Mouse (Mus musculus): ENCODE measurements around the gene Rnf26.

Gene Rnf26

DNA sequence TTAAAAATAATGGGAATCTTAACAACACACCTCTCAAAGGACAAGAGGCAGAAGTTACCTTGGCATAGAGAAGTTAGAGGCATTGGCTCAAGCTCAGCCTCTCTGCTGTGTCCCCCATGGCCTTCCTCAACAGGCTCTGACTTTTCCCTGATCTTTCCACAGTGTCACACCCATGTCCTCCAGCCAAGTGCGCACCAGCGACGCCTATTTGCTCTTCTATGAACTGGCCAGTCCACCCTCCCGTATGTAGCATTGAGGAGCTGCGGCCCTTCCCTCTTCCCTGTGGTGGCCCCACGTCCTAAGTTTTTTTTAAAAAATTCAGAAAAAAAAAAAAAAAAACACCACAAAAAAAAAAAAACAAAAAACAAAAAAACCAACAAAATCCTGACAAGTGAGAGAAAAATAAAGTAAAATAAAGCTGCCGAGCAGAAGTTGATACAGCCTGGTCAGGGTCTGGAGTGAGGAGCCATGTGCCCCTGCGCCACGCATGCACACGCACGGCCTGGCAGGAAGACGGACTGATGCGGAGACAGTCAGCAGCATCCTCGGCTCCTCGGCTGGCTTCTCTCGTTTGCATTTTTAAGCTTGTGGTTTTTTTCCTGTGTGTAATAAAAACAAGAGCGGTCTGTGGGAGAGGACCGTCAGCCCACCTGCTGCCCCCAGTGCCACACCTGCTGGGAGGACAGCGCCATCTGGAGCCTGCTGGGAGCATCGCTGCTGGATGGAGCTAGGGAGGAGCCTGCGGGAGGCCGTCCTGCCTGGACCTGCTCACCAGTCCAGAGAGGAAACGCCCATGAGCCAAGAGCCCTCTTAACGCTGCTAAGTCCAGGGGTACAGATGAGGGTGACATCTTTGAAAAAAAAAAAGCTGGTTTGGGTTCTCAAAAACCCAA, 19.5 kb downstream of the Rnf26 start:
- peak; percentile 71 to 74 for DNase-seq (ENCODE audit: low spot score in 2 of 2)

DNA sequence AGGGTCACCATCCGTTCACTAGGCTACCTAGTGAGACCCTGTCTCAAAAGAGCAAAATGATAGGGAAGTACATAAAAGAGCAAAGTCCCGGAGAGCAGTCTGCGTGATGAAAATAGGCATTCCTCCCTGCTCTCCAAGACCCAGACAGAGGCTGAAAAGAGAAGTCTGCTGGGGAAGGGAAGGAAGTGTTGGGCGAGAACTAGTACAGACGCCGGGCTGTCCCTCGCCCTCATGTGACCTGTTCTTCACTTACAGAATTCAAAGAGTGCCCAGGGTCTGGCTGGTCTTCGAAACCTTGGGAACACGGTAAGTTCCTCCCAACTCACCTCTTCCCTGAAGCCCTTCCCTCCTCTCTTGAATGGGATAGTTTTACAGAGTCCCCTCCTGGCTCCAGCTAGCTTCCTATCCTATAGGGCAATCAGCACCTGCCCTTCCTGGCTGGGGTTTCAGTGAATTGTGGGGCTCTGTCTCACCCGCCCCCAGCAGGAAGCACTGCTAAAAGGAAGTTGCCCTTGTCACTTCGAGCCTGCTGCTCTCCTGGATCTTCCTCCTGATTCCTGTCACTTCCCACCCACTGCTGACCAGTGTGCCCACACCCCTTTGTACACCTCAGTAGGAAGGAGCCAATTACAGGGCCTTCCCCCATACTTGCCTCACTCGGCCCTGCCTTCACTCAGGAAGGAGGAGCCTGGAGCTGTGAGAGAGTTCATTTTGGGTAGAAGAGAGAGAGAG, 24.3 kb downstream of the Rnf26 start:
- no peak for DNase-seq (ENCODE audit: low spot score in 2 of 2)

DNA sequence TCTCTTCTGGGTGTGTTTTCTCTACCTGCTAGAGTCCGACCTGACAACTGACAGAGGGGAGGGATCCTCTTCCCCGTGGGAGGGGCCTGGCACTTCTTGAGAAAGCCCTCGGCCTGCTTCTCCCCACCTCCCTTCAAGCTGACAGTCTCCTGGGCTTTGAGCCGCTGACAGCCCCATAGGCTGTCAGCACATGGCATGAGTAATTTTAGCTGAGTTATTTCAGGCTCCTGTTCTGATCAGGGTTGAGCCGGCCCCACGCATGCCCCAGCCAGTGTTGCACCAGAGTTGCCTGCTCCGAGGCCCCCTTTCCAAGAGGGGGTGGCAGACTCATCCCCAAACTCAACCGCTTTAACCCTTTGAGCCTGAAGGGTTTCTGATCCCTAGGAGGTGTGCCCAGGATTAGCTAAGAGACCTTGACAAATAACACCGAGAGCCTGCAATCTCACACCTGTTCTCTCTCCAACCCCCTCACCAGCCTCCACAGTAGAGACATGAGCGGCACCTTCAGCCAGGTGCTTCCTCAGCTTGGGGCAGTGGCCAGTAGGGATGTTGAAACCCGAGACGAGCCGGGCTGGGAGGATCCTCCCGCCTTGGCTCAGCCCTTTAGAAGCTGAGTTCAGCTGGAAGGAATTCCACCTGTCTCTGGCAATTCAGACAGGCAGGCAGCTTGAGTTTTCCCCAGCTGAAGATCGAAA, 25.4 kb downstream of the Rnf26 start:
- DNase-seq (ENCODE audit: low spot score in 2 of 2), result no peak

DNA sequence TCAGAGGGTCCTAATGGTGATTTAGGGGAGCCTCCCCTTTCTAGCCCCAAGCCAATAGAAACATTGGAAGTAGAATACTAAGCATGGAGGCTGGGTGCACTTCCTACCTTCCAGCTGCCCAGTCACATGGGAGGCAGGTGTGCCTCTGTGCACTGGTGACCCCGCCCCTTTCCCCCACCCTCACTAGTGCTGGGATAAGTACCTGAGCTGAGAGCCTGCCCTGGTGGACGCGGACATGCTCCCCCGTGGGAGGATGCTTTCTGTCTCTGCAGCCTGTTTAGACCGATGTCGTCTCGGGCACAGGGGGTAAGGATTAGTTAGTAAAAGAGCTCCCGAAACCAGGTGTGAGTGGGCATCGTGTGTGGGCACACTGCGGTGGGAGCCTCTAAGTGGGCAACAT, 26.4 kb downstream of the Rnf26 start:
- no peak for DNase-seq (ENCODE audit: low spot score in 2 of 2)

DNA sequence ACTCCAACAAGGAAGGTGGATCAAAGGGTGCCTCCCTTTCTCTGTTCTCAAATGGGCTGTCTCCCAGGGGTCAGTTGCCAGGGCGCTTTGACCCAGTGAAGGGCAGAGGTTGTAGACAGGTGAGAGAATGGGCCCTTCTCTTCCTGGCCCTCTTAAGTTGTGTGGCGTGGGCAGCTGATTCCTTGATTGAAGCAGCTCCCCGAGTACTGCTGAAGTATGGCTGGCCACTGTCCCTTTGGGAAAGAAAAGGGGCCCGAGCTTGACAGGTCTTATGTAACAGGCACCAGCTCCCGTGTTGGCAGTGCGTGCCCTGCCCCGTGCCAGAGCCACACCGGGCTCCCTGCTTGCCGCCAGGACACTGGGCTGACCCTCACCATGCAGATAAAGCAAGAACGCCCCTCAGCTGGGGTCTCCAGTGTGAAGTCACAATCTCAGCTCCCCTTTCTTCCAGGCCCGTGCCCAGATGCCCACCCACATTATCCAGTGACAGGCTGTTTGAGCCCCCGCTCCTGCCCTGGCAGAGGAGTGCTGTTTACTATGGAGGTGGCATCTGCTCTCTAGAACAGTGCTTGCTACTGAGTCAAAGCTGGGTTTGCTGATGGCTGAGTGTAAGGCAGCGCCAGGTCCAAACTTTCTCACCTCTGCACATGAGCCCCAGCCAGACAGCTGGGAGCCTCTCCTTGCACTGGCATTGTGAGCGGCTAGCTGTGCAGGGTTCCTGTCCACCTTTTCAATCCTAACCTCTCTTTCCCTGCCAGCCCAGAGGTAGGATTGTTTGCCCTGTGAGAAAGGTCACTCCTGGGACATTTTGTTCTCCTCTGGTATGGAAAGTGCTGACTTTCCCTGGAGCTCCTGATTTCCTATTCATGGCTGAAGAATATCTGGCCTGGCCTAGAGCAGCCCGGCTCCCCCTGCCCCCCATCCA, 27.3 kb downstream of the Rnf26 start:
- no peak for DNase-seq (ENCODE audit: low spot score in 2 of 2)

DNA sequence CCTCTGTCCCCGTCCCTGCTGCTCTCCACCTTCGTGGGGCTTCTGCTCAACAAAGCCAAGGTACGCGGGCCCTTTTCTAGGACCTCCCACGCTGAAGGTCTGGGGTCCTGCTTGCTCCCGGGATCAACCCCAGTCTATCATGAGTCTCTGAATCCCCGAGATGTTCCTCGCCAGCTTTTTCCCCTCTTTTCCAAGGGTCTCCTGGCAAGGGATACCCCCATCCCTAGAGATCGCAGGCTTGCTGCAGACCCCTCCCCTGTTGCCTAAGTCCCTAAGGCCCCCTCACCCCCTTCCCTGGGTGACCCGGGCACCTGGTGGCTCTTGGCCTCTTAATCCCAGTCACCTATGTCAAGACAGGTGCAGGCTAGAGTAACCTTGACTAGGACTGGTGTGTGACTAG, 28.0 kb downstream of the Rnf26 start:
- DNase-seq (ENCODE audit: low spot score in 2 of 2), result no peak

DNA sequence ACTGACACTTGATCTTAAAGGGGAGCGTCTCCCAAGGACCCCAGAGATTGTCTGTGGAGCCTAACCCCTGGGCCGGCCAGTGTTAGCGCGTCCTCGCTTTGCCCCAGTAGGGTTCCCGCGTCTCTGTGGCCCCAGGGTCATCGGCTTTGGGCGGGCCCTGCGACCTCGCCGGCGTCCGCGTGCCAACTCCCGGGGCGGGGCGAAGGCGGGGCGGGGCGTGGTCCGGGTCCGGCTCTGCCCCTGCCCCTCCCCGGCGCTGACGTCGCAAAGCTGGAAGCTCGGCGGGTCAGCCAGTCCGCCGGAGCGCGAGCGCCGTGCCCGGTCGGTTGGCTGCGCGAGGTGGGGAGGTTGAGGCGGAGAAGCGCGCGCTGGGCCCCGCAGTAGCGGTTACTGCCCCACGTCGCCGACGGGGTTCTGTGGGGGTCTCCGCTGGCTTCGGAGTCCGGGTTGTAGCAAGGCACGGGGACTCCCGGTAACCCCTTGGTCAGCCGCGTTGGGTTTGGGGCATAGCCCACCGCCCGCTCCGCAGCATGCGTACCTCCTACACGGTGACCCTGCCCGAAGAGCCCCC, 28.6 kb downstream of the Rnf26 start:
- peak; percentile 86 to 88 for DNase-seq (ENCODE audit: low spot score in 2 of 2)

DNA sequence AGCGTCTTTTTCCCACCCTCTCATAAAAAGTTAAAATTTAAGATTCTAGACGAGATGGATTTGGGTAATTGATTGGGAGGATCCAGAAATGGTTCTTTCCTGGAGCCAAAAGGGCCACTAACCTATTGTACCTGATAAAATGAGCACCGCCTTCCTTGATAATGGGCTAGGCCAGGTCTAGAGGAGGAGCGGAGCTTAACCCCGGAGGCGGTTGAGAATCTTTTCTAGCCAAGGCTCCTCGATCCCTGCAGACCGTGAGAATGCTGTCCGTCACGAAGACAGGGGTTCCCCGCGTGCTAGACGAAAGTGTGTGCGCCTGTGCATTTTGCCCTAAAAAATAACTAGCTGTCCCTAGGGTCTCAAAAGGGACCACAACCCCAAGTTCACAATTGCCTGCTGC, 29.1 kb downstream of the Rnf26 start:
- DNase-seq (ENCODE audit: low spot score in 2 of 2), result no peak

DNA sequence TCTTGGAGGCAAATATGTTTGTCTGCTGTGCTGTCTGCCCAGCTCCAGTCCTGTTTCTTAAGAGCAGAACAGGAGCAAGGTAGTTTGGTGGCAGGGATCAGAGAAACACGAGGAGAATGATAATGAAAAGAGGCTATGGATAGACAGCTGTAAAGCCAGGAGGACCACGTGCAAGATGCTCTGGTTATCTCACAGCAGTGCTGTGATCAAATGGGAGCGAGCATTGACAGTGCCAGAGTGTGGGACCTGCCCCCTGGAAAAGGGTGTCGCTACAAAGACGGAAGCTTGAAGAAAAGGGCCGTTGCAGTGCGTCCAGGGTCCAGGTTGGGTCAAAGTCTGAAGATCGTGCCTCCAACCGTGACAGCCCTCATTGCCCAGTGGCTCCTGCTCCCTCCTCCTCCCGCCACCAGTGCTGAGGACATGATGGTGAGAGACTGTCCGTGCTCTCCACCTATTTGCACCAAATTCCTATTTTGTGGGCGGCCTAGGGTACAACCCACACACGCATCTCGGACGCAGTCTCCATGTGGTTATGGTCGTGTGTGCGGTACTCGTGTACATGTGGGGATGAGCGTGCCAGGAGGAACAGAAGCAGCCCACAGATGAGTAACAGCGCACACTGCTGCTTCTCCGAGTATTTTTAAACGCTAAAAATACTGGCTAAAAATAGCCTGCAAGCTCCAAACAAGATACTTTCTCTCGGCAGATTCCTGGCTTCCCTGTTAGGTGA, 29.8 kb downstream of the Rnf26 start:
- DNase-seq (ENCODE audit: low spot score in 2 of 2), result no peak

DNA sequence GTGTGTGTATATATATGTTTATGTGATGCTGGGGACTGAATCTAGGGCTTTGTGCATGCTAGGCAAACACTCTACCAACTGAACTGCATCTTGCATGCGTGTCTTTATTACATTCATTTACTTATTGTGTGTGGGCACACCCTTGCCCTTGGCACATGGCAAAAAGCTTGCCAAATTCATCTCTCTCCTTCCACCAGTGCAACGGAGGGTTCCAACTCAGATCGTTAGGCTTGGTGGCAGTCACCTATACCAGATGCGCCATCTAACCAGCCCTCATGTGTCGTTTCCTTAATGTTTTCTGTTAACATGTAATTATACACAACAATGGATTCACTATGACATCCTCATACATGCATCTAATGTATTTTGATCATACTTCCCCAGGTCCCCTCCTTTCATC, 31.1 kb downstream of the Rnf26 start:
- DNase-seq (ENCODE audit: low spot score in 2 of 2), result no peak

DNA sequence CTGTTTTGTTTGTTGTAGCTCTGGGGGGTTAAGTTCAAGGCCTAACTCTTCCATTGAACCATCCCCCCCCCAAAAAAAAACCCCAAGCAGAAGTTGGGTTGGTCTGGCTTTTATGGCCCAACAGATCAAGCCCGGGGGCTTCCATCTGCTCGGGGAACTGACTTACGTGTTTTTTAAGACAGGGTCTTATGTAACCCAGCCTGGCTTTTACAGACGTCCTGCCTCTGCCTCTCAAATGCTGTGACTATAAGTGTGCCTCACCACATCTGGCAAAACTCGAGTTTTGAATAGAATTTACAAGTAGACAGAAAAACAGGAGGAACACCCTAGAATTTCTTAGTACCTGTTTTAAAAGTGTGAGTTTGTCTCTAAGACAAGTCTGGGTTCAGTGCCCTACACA, 31.7 kb downstream of the Rnf26 start:
- no peak for DNase-seq (ENCODE audit: low spot score in 2 of 2)

DNA sequence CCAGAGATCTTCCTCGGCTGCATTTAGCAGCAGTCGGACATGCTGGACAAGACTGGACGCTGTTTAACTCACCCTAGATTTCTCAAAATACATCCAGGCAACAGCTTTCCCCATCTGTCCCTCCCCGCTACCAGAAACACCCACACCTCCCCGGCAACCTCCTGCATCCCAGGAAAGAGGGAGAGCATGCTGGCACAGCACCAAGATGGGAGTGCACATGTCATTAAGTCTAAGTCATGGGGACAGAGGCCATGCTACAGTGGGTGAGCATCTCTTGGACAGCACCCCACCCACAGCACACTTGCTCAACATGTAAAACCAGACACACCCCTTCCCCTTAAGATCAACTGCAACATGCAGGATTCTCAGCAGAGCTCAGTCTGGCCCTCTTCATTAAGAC, 32.4 kb downstream of the Rnf26 start:
- no peak for DNase-seq (ENCODE audit: low spot score in 2 of 2)

DNA sequence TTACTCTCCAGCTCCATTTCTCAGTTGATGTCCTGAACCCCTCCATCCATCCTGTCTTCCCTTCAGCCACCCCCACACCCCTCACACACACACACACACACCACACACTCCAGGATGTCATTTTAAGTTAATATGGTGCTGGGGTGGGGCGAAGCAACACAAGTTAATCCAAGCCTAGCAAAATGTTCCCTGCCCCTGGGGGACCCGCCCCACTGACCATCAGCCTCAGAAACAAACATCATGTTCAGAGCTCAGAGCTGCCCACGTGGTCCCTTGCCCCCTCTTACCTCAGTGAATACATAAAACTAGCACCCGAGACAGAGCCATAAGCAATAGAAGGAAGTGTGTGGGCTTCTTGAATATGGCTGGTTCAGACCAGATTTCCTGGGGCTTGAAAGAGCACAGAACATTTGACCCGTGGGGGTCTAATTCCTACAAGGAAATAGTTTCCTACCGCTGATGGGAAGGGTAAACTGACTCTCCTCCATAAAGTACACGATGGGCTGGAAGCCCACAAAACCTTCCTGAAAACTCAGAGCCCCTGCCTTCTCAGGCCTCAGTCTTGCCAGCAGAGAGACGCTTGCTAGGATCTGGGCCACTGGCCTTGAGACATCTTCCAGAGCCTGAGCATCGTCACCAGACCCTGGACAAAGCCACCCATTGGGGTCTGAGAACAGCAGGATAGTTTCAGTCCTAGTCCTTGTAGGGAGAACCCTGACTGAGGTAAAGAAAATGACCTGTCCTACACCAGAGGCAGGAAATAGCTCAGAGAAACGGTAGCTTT, 33.1 kb downstream of the Rnf26 start:
- no peak for DNase-seq (ENCODE audit: low spot score in 2 of 2)

DNA sequence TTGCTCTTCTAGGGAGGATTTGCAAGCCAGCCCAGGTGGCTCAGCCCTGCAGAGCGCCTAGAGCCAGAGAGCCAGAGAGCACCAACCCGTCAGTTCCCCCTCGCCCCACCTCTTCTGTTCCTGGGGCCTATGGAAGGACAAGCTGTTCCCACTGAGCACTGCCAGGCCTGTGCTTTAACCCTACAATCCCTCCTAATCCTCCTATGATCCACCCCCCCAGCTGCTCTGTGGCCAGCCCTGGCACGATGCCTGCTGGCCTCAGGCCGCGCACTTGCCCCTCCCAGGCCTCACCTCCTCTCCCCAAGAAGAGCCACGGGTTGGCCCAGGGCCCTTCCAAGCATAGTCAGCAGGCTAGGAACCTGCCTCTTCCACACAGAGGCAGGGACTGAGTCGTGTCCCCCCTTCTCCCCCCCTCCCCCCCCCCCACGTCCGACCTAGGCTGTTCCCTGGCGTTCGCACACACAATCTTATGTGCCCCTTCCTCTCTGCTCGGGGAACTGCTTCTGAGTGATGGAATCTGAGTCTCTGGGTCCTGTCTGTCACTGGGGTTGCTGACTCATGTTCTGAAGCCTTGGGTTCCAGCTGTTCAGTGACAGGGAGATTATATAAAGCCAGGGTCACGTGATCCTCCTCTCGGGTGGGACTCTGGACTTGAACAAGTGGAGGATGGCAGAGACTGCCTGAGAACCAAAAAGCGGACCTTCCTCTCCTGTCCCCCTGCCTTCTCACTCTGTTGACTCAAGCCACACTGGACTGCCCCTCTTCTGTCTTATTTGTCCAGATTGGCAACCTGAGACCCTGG, 34.2 kb downstream of the Rnf26 start:
- DNase-seq (ENCODE audit: low spot score in 2 of 2), result no peak

DNA sequence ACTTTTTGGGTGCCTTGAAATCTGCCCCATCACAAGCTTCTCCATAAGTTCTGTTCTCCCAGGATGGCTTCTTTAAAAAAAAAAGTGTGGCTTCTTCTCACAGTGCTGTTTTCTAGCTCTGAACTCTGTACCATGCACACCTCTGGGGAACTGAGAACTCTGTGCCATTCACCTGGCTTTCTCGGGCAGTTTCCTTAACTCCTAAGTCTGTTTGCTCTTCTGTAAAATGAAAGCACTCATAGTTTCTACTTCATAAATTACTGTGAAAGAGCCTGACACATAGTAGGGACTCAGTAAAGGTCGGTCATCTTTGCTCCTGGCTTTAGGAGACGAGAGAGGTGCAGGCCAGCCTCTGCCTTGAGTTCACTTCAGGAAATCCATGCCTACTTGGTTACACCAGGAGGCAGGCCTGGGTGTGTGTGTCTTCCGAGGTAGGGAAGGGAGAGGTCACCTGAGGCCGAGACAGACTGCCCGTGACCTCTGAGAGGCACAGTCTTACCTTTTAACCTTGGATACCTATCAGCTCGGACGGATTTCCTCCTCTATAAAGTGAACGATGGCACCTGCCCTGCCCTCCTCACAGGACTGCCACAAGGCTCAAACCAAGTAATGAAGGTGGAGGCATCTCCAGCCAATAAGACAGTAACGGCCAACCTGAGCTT, 35.0 kb downstream of the Rnf26 start:
- DNase-seq (ENCODE audit: low spot score in 2 of 2), result no peak

DNA sequence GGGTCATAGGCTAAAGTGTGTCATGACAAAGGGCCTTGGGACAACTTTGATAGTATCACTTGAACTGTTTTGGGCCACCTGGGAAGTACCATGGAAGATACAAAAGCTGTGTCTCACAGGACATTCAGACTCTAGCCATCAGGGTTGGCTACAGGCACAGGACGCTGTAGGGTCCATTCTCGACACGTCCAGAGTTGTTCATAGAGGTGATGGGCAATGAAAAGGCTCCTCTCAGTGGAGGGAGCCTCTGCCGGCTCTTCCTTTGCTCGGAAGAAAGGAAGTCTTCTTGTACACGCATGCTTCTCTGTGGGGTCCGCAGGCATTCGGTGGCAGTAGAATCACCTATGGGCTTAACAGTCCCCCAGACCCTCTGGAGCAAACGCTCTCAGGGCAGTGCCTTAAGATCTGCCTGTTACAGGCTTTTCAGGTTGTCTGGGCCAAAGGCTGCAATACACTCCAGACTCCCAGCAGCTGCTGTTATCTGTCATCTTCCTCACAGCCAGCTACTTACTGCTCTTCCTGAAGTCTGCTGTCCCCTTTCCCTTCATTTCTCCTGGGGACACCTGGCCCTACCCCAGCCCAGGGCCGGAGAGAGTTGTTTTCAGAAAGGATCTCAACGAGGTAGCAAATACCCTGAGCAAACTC, 35.9 kb downstream of the Rnf26 start:
- no peak for DNase-seq (ENCODE audit: low spot score in 2 of 2)

DNA sequence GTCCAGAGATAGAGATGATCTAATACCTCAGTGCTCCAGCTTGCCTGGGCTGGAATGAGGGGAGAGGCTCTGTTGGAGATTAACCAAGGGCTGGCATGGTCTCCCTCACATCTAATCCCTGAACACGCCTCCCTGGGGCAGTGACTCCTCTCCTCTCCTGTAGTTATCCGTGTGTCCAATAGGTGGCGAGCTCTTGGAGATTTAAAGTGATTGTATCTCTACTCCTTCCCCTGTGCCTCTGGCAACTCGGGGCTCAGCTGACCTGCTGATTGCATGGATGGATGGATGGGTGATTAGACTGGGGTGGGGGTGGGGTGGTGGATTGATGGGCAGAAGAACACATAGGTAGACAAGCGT, 36.6 kb downstream of the Rnf26 start:
- peak; percentile 32 to 36 for DNase-seq (ENCODE audit: low spot score in 2 of 2)
